Mouse (Mus musculus) liver, adult (tissue): ENCODE measurements around the gene Jrkl.

Experiments used
- GATA4 ChIP-seq: IDR thresholded peaks from 2 replicates; pipeline ENCODE4 v1.6.1; 2014; ENCODE audit warnings: mild to moderate bottlenecking, low read length; ENCODE audit not compliant: insufficient replicate concordance

Gene Jrkl

DNA sequence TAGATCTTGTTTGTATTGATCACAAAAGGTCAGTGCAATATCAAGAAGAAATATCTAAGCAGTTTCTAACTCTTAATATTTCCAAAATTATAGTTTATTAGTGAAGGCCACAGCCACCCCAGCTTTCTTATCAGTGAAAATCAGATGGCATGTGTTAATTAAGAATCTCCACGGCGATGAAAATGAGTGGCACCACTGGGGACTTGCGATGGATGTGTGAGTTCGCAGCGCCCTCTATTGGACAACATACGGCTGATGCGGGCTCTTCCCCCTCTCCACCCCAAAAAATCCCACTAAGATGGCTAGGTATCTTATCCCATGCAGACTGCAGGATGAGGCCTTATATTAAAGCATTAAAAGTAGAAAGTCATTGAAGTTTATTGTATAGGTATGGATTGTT lies 49.9 kb downstream of the Jrkl start:
- TF ChIP-seq GATA4, result no peak

GRCm38 (mm10) chr9:13195268-13195667 lies 50.4 kb downstream of the Jrkl start:
- TF ChIP-seq GATA4, result no peak

DNA sequence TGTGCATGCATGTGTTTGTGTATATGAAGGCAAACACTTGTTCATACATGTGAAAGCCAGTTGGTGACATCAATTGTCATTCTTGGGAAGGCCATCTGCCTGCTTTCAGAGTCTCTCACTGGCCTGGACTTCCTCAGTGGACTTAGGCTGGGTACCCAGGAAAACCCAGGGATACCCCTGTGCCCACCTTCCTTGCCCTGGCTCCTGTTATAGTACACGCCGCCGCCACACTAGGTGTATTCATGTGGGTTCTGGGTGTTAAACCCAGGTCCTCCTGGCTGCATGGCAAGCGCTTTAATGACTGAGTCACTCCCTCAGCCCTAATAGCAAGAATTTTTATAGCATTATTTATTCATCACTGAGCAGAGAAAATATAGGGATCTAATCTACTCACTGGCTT lies 51.0 kb downstream of the Jrkl start:
- TF ChIP-seq GATA4, result no peak
